21 mouse cellular contexts compared by ENCODE assay signal in the genomic region with DNA sequence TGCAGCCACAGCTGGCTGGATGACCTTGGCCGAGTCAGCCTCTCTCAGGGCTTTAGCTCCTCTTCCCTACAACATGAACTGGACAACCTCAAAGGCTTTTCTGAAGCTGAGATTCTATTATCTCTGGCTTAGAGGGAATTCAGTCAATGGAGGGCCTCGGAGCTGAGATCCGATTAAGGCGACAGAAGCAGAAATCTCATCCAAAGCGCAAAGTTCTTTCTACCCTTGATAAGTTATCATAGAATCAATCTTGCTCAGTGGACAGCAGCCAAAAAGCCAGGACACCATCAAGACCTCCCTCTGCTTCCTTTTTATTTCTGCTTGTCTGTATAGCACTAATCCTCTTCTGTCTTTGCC.
A peak's percentile ranks its signal among the peaks of the same experiment; 100 is the strongest.
DNase-seq lines count a peak whose midpoint lies in the region; ATAC-seq and TF ChIP-seq lines count a peak whose summit lies in the region.
"Had no signal": no experiment of that assay in that cellular context is flagged by ENCODE, and none has a peak within 500 bp of the region (broad histone marks: within the 10 kb centered on the region; RNA-seq: fewer than 3 reads in every experiment).

No protein-coding gene starts in this region.

- peaks cover 55% of the 10 kb centered on the region for H3K4me1 ChIP-seq in midbrain, embryonic 10.5 days
- peaks cover 4% of the 10 kb centered on the region; the same call in 1 of the 2 replicates for H3K4me1 ChIP-seq in midbrain, postnatal 0 days (ENCODE audit: insufficient read depth, low read length)
- peaks cover 6% of the 10 kb centered on the region for H3K4me1 ChIP-seq in limb, embryonic 10.5 days
- H3K4me1 ChIP-seq in liver, postnatal 0 days (ENCODE audit: insufficient read depth) = no peaks in the 10 kb centered on the region
- H3K4me1 ChIP-seq: embryonic facial prominence, embryonic 12.5 days; heart, embryonic 10.5 days had no signal

- WGBS in midbrain, embryonic 10.5 days = 9% methylated on average over 5 of the region's 5 CpGs
- 18% methylated on average over 5 of the region's 5 CpGs for WGBS in midbrain, postnatal 0 days
- 67% methylated on average over 5 of the region's 5 CpGs for WGBS in limb, embryonic 10.5 days
- WGBS in liver, postnatal 0 days (ENCODE audit: insufficient replicate concordance) = 60% methylated on average over 5 of the region's 5 CpGs

- DNase-seq in embryo, embryonic 10.5 days (ENCODE audit: low spot score) = peak; percentile 50
- no peak for DNase-seq in embryo, embryonic 9.5 days (ENCODE audit: extremely low spot score)
- no peak for DNase-seq in midbrain, embryonic 10.5 days (ENCODE audit: low spot score)
- no peak for DNase-seq in midbrain, postnatal 0 days (ENCODE audit: low spot score)
- no peak for DNase-seq in limb, embryonic 10.5 days (ENCODE audit: low spot score)
- no peak for DNase-seq in liver, postnatal 0 days
- no peak for DNase-seq in heart, adult 11 months
- DNase-seq: cerebellum, adult 18-20 months; gastrocnemius, postnatal 36 days; kidney, adult 11 months; liver; lung, postnatal 10 days; right cerebral cortex, postnatal 14 days; spleen, adult 18-20 months; thymus, postnatal 25 days had no signal

- H3K4me3 ChIP-seq in midbrain, embryonic 10.5 days = no peak overlapping the region; the same call in 1 of the 2 replicates
- no peak overlapping the region for H3K4me3 ChIP-seq in midbrain, postnatal 0 days (ENCODE audit: low read depth, low read length)
- no peak overlapping the region for H3K4me3 ChIP-seq in limb, embryonic 10.5 days
- no peak overlapping the region for H3K4me3 ChIP-seq in liver, postnatal 0 days (ENCODE audit: low read depth, low read length)
- H3K4me3 ChIP-seq: embryonic facial prominence, embryonic 12.5 days; erythroblast, embryonic 14.5 days; heart, embryonic 10.5 days; neural tube, embryonic 13.5 days had no signal

- H3K27me3 ChIP-seq in midbrain, embryonic 10.5 days (ENCODE audit: low read depth, poor library complexity, severe bottlenecking) = peaks cover 14% of the 10 kb centered on the region; the same call in 1 of the 2 replicates
- H3K27me3 ChIP-seq in midbrain, postnatal 0 days (ENCODE audit: insufficient read depth, low read length) = no peaks in the 10 kb centered on the region
- H3K27me3 ChIP-seq in limb, embryonic 10.5 days (ENCODE audit: low read depth, poor library complexity, severe bottlenecking) = no peaks in the 10 kb centered on the region
- H3K27me3 ChIP-seq in liver, postnatal 0 days (ENCODE audit: insufficient read depth, low read length) = no peaks in the 10 kb centered on the region
- H3K27me3 ChIP-seq: embryonic facial prominence, embryonic 12.5 days; neural tube, embryonic 13.5 days had no signal

- H3K36me3 ChIP-seq in midbrain, embryonic 10.5 days = no peaks in the 10 kb centered on the region
- no peaks in the 10 kb centered on the region for H3K36me3 ChIP-seq in midbrain, postnatal 0 days (ENCODE audit: insufficient read depth, low read length)
- no peaks in the 10 kb centered on the region for H3K36me3 ChIP-seq in limb, embryonic 10.5 days
- no peaks in the 10 kb centered on the region for H3K36me3 ChIP-seq in liver, postnatal 0 days (replicated peaks; ENCODE audit: insufficient read depth, low read length)
- H3K36me3 ChIP-seq: embryonic facial prominence, embryonic 12.5 days; heart, embryonic 10.5 days; neural tube, embryonic 13.5 days had no signal

- no peaks in the 10 kb centered on the region for H3K9me3 ChIP-seq in midbrain, embryonic 10.5 days (replicated peaks)
- no peaks in the 10 kb centered on the region for H3K9me3 ChIP-seq in midbrain, postnatal 0 days (ENCODE audit: low read length)
- no peaks in the 10 kb centered on the region for H3K9me3 ChIP-seq in limb, embryonic 10.5 days (replicated peaks)
- H3K9me3 ChIP-seq in liver, postnatal 0 days (ENCODE audit: low read length) = no peaks in the 10 kb centered on the region
- H3K9me3 ChIP-seq: embryonic facial prominence, embryonic 12.5 days; heart, embryonic 10.5 days; neural tube, embryonic 13.5 days had no signal

- ATAC-seq in midbrain, postnatal 0 days (ENCODE audit: low FRiP score) = no peak
- ATAC-seq in liver, postnatal 0 days = no peak
- no peak for ATAC-seq in monocyte, adult 5-6 weeks (replicated peaks; ENCODE audit: insufficient number of reproducible peaks, low FRiP score, low TSS enrichment, poor library complexity, severe bottlenecking)
- ATAC-seq: CD4-positive, CD25-positive, alpha-beta regulatory T cell, adult 4 months had no signal

- H3K4me2 ChIP-seq in midbrain, postnatal 0 days (ENCODE audit: low read depth, low read length, poor library complexity, severe bottlenecking) = no peak overlapping the region
- H3K4me2 ChIP-seq in liver, postnatal 0 days (ENCODE audit: low read depth, low read length) = no peak overlapping the region
- H3K4me2 ChIP-seq: embryonic facial prominence, embryonic 12.5 days; neural tube, embryonic 13.5 days had no signal

- TF ChIP-seq EP300 in liver, postnatal 0 days (IDR thresholded peaks at IDR 0.05; ENCODE audit: low read depth) = no peak

- peak overlapping the region; percentile 80 for H3K27ac ChIP-seq in midbrain, embryonic 10.5 days (replicated peaks)
- no peak overlapping the region for H3K27ac ChIP-seq in midbrain, postnatal 0 days (ENCODE audit: low read depth, low read length)
- H3K27ac ChIP-seq in limb, embryonic 10.5 days = peak overlapping the region; percentile 53; the same call in 1 of the 2 replicates
- H3K27ac ChIP-seq in liver, postnatal 0 days (ENCODE audit: low read depth) = no peak overlapping the region
- H3K27ac ChIP-seq: embryonic facial prominence, embryonic 12.5 days; heart, embryonic 10.5 days; neural tube, embryonic 13.5 days had no signal

- H3K9ac ChIP-seq in midbrain, postnatal 0 days (replicated peaks; ENCODE audit: low read length, poor library complexity, severe bottlenecking) = no peak overlapping the region
- no peak overlapping the region for H3K9ac ChIP-seq in liver, postnatal 0 days (replicated peaks)
- H3K9ac ChIP-seq: embryonic facial prominence, embryonic 12.5 days; neural tube, embryonic 13.5 days had no signal

- TF ChIP-seq CTCF in midbrain, postnatal 0 days (IDR thresholded peaks at IDR 0.05) = no peak
- TF ChIP-seq CTCF in liver, postnatal 0 days (IDR thresholded peaks at IDR 0.05; ENCODE audit: low read depth) = no peak

Comparison
In these comparisons a context has a peak if more than half of its experiments do, and no peak if none do; other contexts are left out.
1. H3K27ac ChIP-seq: peak in midbrain, embryonic 10.5 days (single experiment) and limb, embryonic 10.5 days (single experiment); none in midbrain, postnatal 0 days (single experiment) and liver, postnatal 0 days (single experiment).